Mouse (Mus musculus) urinary bladder, adult 2 months (tissue): ENCODE data around the gene B3galt1. TPM values are rescaled to one million over a fixed set of nuclear protein-coding genes. Genes with fewer than 3 reads are reported as not detected.

Source experiments
- DNase-seq: peaks from one replicate; pipeline ENCODE4 v3.0.0; 2022; ENCODE audit warnings: low spot score
- polyA plus RNA-seq: library from polyadenylated mRNA; depleted of rRNA; stranded (reverse); fragments of >200 nt; gene quantifications from 2 replicates; pipeline ENCODE4 v1.2.3, GENCODE M21; 2012

B3galt1 gene
- polyA plus RNA-seq, 1 experiment, result 2.3 TPM

- no peak for DNase-seq
Measured at GRCm38 (mm10) chr2:67730771-67731170, 165.1 kb downstream of the B3galt1 start.

GRCm38 (mm10) chr2:67751585-67751984, 185.9 kb downstream of the B3galt1 start:
- DNase-seq, result no peak

- no peak for DNase-seq
Measured at GRCm38 (mm10) chr2:67756507-67756906, 190.8 kb downstream of the B3galt1 start.

- no peak for DNase-seq
Measured at GRCm38 (mm10) chr2:67787536-67787935, 221.9 kb downstream of the B3galt1 start.

- DNase-seq, result no peak
Measured at GRCm38 (mm10) chr2:67797561-67797960, 231.9 kb downstream of the B3galt1 start.

- DNase-seq, result no peak
Measured at GRCm38 (mm10) chr2:67799981-67800380, 234.3 kb downstream of the B3galt1 start.

- no peak for DNase-seq
Measured at GRCm38 (mm10) chr2:67816149-67816548, 250.5 kb downstream of the B3galt1 start.

- no peak for DNase-seq
Measured at GRCm38 (mm10) chr2:67818014-67818413, 252.3 kb downstream of the B3galt1 start.

GRCm38 (mm10) chr2:67822360-67822759, 256.7 kb downstream of the B3galt1 start:
- no peak for DNase-seq

- DNase-seq, result no peak
Measured at GRCm38 (mm10) chr2:67827697-67828096, 262.0 kb downstream of the B3galt1 start.

- no peak for DNase-seq
Measured at GRCm38 (mm10) chr2:67829055-67829915, 263.6 kb downstream of the B3galt1 start.

- no peak for DNase-seq
Measured at GRCm38 (mm10) chr2:67847806-67848205, 282.1 kb downstream of the B3galt1 start.

GRCm38 (mm10) chr2:67850725-67851124, 285.1 kb downstream of the B3galt1 start:
- DNase-seq, result no peak

GRCm38 (mm10) chr2:67858340-67858739, 292.7 kb downstream of the B3galt1 start:
- no peak for DNase-seq

GRCm38 (mm10) chr2:67859004-67859403, 293.3 kb downstream of the B3galt1 start:
- DNase-seq, result no peak

- DNase-seq, result no peak
Measured at GRCm38 (mm10) chr2:67873368-67873767, 307.7 kb downstream of the B3galt1 start.

- no peak for DNase-seq
Measured at GRCm38 (mm10) chr2:67879836-67880235, 314.2 kb downstream of the B3galt1 start.

- DNase-seq, result no peak
Measured at GRCm38 (mm10) chr2:67881713-67882281, 316.1 kb downstream of the B3galt1 start.

- no peak for DNase-seq
Measured at GRCm38 (mm10) chr2:67897956-67898689, 332.5 kb downstream of the B3galt1 start.

GRCm38 (mm10) chr2:67901574-67901973, 335.9 kb downstream of the B3galt1 start:
- DNase-seq, result no peak

GRCm38 (mm10) chr2:67902651-67903292, 337.1 kb downstream of the B3galt1 start:
- no peak for DNase-seq

GRCm38 (mm10) chr2:67903769-67904168, 338.1 kb downstream of the B3galt1 start:
- DNase-seq, result no peak
